Mouse (Mus musculus): ENCODE data around the gene Hormad1.

The Hormad1 gene

GRCm38 (mm10) chr3:95636072-95636471 lies 76.6 kb downstream of the Hormad1 start:
- DNase-seq (ENCODE audit: low spot score in 2 of 2): no peak
